Mouse (Mus musculus) neutrophil, adult 83 days (primary cell): ENCODE results near the gene Zfp42. TPM values are rescaled to one million over a fixed set of nuclear protein-coding genes. Genes with fewer than 3 reads are reported as not detected.

Source experiments
- total RNA-seq, 2 experiments: library from RNA; stranded (reverse); gene quantifications; one replicate each; pipeline ENCODE4 v1.2.4; 2023

Zfp42 gene
- total RNA-seq: not detected

DNA sequence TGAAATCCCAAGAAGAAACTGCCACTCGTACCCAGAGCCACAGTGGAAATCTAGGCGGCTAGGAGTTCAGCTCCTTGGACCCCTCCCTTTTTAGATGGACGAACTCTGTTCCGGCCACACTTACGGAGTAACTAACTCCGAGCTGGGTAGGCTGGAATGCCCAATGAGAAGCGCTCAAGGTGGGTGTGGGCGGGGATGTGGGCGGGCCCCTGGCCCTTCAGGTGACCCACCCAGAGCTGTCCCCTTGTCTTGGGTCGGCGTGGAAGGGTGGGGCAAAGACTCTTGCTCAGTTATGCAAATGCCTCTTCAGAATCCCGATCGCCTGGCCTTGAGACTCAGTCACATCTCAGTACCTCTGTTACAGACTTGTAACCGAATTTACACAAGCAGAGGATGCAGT lies at the start of gene Zfp42:
TSS of gene Zfp42 (minus strand) at position 85 of the 400 bp plus-strand sequence.

Other genes starting within 250 kb of the Zfp42 start
- gene Triml1, start 165.5 kb downstream of the Zfp42 start, total RNA-seq: not detected
- not detected for gene Triml2, start 126.4 kb downstream of the Zfp42 start, total RNA-seq
- gene Adam26b, start 221.1 kb upstream of the Zfp42 start, total RNA-seq: not detected